Mouse (Mus musculus) adrenal gland, postnatal 14 days (tissue): ENCODE measurements around the gene Tln2. TPM values are rescaled to one million over a fixed set of nuclear protein-coding genes. Genes with fewer than 3 reads are reported as not detected.

Experiments
- DNase-seq: peaks from one replicate; pipeline ENCODE4 v3.0.0; 2021; ENCODE audit warnings: mixed read lengths
- total RNA-seq: library from RNA; stranded (reverse); gene quantifications from 2 replicates; pipeline ENCODE4 v1.2.3, GENCODE M21; 2021

Gene Tln2
- total RNA-seq, 1 experiment from 2014 or later: 27.1 TPM

- DNase-seq: peak; percentile 24
These were observed 82.1 kb downstream of the Tln2 start for GRCm38 (mm10) chr9:67477445-67477844.

- DNase-seq: no peak
These were observed 83.3 kb downstream of the Tln2 start for GRCm38 (mm10) chr9:67476184-67476583.

DNA sequence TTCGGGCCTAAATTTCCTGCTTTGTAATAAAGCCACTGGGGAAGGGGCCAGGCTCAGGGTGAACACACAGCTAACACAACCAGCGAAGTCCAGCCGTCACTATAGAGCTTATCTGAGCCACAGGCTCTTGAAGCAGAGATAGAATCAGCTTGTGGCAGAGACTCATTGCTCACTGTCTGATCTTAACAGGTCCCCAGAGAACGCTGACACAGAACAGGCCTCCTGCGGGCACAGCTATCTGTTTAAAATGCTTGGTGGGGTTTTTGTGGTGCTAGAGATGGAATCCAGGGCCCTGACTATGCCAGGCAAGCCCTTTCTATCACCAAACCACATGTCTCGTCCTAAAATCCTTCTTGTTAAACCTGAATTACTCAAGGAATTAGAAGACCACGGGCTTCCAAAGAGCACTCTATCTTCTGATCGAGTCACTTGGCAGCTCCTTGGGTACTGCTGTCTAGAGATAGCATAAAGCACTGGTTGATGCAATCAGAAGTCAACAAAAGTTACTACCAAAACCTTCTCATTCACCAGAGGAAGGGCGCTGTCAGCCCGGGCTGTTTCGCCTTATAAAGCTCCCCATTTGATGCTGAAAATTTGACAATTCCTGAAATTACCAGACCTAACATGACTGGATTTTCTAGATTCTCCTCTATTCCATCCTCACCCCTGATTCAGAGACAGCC, 95.9 kb downstream of the Tln2 start:
- DNase-seq: no peak

DNA sequence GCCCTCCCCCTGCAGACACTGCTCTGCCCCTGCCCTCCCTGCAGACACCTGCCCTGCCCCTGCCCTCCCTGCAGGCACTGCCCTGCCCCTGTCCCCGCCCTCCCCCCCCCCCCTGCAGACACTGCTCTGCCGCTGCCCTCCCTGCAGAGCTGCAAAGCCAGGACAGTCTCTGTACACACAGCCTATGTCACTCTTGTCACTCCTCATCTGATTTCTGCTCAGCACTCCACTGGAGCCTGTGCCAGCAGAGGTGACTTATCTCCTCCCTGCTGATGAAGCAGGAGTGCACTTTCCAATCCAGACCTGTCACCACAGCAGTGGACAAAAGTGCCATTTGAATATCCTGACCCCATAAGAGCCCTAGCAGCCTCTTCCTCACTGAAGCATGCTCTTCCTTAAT, 118.0 kb downstream of the Tln2 start:
- no peak for DNase-seq

DNA sequence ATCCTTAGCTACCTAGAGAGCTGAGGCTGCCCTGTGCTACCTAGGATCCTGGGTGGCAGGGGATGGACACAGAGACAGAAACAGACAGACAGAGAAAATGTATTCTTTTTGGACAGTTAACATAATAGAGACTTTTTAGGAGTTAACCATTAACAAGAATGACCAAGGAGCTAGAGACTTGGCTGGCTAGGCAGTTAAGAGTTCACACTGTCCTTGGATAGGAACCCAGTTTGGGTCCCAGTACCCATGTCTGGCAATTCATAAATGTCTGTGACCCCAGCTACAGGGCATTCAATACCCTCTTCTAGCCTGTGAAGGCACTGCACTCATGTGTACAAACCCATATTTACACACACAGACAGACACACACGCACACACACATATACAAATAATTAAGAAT, 122.0 kb downstream of the Tln2 start:
- no peak for DNase-seq

DNA sequence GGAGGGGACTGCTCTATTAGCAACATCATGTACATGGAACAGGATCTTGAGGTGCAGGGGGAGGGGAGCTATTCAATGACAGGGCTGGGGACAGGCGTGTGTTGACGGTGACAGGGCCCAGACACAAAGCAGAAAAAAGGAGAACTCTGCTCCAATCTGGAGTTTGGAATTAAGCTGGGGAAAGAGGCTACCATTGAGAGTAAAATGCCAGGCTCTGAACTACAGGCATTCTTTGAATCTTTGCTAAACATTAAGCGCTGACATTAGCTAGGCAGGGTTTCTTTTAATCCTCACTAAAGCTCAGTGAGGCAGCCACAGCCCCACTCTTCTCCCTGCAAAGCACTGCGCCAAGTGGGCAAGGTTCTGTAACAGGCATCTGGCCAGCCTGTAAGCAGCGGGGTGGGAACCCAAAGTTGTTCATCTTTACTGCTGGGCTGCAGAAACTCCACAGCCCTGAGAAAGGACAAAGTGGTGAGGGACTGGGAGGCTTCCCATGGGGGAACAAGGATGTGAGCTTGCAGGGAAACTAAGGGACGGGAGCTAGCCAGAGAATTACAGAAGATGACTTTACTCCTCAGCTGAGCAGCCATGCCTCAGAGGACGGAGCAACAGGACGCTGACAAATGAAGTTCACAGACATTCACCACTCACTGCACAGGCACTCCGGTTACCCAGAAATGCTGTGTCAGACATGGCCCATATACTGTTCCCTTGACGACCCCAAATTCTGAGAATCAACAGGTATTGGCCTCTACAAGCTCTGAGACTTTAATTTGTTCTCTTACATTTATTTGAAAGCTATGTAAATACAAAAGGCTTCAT, 124.0 kb downstream of the Tln2 start:
- DNase-seq: peak; percentile 15

DNA sequence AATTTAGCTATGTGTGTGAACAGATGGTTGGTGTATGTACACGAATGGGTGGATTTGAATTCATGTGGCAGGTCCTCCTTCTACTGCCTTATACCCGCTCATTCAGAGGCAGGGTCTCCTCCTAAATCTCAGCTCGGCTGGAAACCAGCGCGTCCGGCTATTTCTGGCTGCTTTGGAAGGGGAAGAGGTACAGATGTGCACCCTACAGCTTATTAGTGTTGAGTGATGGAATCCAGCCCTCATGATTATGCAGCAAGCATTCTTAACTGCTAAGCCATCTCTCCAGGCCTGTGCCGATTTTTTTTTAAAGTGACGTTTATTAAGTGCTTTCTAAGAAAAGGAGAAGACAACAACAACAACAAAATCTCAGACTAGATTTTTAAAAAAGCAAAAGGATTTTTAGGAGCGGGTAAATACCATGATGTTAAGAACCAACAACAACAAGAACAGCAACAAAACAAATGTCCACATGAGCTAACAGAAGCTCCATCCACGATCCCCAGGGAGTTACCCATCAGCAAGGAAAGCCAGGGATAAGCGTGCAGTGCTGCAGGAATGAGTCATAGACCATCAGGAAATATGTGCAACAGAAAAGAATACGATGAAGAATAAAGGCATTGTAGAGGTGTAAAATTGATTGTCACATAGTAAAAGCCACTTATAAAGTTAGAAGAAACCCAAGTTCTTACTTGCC, 130.2 kb downstream of the Tln2 start:
- DNase-seq: no peak

- DNase-seq: no peak
These were observed 131.0 kb downstream of the Tln2 start for GRCm38 (mm10) chr9:67428306-67429047.

DNA sequence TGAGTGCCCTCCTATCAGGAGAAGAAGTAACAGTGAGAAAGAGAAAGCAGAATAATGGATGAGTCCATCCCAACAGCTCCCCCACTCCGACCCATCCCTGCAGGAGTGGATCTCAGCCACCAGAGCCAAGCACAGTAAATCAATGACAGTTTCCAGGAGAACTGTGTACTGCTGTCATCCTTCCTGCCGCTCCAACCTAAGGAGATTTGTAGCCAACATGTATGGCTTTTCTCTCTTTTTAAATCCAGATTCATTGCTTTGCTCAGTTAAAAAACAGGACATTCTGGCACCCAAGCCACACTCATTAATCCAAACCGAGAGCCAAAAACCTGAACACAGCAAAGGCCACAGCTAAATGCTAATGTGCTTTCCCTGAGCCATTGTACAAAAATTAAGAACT, 133.2 kb downstream of the Tln2 start:
- no peak for DNase-seq

DNA sequence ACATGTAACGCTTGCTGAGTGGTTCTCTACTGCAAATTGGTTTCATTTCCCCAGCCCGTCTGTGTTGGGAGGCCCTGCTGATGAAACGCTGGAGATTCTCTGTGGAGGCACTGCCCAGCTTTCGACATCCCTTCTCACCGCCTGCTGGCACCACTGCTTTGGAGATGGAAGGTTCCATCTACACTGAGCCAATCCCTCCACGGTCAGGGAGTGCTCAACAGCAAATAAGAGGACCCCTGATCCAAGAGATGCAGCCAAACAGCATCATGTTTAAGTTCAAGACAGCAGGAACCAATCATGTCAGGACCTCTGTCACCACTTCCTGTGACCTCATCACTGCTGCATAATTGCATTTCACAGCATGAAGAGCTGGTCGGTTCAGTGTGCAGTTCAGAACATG, 135.4 kb downstream of the Tln2 start:
- no peak for DNase-seq

- no peak for DNase-seq
These were observed 141.4 kb downstream of the Tln2 start for GRCm38 (mm10) chr9:67418092-67418491.

GRCm38 (mm10) chr9:67410667-67411066, 148.8 kb downstream of the Tln2 start:
- no peak for DNase-seq

- DNase-seq: no peak
These were observed 154.8 kb downstream of the Tln2 start for GRCm38 (mm10) chr9:67404736-67405135.

DNA sequence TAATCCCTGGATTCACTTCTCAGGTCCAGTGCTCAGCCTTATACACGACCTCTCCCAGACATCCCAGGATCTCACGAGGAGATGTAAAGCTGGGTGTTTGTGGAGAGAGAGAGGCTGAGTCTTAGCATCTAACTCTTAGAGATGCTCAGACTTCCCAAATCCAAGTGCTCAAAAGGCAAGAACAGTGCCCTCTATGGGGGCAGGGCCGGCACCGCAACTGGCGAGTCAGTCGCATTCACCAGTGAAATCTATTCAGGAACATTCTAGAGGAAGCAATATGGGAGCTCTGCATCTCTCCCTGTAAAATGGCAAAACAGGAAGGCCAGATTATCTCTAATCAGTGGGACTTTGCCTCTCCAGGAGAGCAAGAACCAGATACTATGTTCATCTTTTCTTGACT, 159.9 kb downstream of the Tln2 start:
- no peak for DNase-seq

DNA sequence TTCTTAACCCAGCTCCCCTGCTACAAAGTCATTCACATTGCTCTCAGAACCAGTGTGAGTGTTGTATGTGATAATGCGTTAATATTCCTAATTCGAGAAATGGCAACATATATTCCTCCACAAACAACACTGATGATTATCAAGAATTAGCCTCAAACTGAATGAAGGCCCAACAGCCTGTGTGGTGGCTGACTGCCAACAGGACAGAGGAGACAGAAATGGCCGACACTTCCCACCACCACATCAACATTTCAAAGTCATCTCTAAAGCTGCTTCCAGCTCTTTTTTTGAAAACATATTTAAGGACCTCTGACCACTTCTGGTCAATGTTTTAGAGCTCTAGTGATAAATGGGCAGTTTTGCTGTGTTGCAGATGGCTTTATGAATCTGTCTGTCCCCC, 161.7 kb downstream of the Tln2 start:
- DNase-seq: no peak

- DNase-seq: no peak
These were observed 163.1 kb downstream of the Tln2 start for GRCm38 (mm10) chr9:67396446-67396845.

DNA sequence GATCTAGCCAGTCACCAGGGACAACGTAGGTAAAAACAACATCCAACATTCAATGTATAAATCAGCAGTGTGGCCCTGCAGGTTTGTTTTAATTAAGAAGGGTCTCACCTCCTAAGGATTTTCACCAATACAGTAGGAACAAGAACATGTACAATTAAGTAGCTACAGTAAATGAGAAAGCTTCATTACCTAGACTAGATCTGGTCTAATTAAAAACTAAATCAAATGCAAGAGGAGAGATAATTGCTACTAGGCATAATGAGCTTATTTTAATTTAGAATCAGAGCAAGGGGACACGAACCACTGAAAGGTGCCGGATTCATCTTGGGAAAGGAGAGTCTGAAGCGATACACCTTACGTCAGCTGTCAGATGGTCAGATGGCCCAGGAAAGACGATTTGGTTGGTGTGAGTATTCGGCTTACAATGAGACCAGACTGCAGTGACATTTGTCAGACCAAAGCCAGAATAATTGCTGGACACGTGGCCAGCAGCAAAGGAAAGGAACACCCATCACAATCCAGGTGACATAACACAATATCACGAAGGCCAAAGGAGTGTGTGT, 175.4 kb downstream of the Tln2 start:
- no peak for DNase-seq

DNA sequence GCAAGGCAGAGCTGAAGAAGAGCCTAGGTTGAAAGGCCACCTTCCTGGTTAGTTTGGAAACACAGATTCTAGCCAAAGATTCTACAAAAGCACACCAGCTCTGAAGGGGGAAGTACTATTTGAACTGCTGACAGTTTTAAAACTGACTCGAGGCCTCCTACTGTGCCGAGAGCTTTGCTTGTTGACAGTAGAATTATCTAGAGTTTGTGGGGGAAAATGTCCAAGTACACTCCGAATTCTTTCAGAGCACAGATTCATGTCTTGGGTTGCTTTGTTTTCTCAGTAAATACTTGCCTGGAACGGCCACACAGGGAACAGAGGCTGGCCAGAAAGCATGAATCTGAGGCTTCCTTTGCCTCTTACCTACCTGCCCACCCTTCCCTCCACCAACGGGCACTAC, 179.4 kb downstream of the Tln2 start:
- DNase-seq: no peak

GRCm38 (mm10) chr9:67378772-67379171, 180.7 kb downstream of the Tln2 start:
- no peak for DNase-seq

DNA sequence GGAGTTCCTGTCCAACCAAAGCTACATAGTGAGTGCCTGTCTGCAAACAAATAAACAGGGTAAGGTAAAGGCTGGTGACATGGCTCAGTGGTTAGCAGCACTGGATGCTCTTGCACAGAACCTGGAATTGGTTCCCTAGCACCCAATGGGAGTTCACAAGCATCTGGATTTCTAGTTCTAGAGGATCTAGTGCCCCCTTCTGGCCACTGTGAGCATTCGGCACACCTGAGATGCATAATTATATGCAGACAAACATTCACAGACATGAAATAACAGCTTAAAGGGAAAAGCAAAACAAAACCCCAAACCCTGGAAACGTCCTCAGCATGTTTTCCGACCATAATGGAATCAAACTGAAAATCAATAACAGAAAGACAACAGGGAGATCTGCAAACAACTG, 191.4 kb downstream of the Tln2 start:
- DNase-seq: no peak

- peak; percentile 12 for DNase-seq
These were observed 197.0 kb downstream of the Tln2 start for GRCm38 (mm10) chr9:67362511-67362910.

DNA sequence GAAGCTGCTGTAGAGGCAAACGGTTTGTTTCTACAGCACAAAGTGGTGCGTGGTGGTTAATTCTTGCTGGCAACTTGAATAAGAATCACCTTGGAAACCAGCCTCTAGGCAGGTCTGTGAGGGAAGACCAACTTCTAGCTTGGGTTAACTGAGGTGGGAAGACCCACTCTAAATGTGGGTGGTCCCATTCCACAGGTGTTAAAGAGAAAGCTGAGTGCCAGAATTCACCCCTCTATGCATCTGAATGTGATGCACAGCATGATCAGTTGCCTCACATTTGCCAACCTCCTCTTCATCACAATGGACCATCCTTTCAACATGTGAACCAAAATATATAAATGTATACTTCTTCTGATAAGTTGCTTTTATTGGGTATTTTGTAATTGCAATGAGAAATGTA, 197.4 kb downstream of the Tln2 start:
- no peak for DNase-seq
